Mouse (Mus musculus) gonadal fat pad, adult 2 months (tissue): Measurements from ENCODE around the gene Traf7. TPM values are rescaled to one million over a fixed set of nuclear protein-coding genes. Genes with fewer than 3 reads are reported as not detected.

Experiments
- DNase-seq: peaks from one replicate; pipeline ENCODE4 v3.0.0-alpha.2; 2012; ENCODE audit warnings: low read depth
- polyA plus RNA-seq: library from polyadenylated mRNA; depleted of rRNA; stranded (reverse); fragments of >200 nt; gene quantifications from 2 replicates; pipeline ENCODE4 v1.2.3, GENCODE M21; 2012

Traf7 gene
- polyA plus RNA-seq, 1 experiment: 195 TPM

GRCm38 (mm10) chr17:24506332-24507070, 21.2 kb downstream of the Traf7 start:
- no peak for DNase-seq

- DNase-seq: no peak
These were observed 22.3 kb downstream of the Traf7 start for GRCm38 (mm10) chr17:24505286-24505955.

- DNase-seq: no peak
These were observed 23.7 kb downstream of the Traf7 start for GRCm38 (mm10) chr17:24504085-24504484.

- no peak for DNase-seq
These were observed 25.5 kb downstream of the Traf7 start for GRCm38 (mm10) chr17:24502208-24502607.

- no peak for DNase-seq
These were observed 31.7 kb downstream of the Traf7 start for GRCm38 (mm10) chr17:24496026-24496425.

- DNase-seq: no peak
These were observed 32.3 kb downstream of the Traf7 start for GRCm38 (mm10) chr17:24495443-24495842.

GRCm38 (mm10) chr17:24494627-24495335, 33.0 kb downstream of the Traf7 start:
- DNase-seq: no peak

- DNase-seq: no peak
These were observed 37.3 kb downstream of the Traf7 start for GRCm38 (mm10) chr17:24490399-24490798.

- no peak for DNase-seq
These were observed 38.3 kb downstream of the Traf7 start for GRCm38 (mm10) chr17:24489265-24490030.

GRCm38 (mm10) chr17:24488662-24489264, 39.0 kb downstream of the Traf7 start:
- DNase-seq: no peak

- DNase-seq: no peak
These were observed 39.5 kb downstream of the Traf7 start, which contains the start of gene Caskin1 for GRCm38 (mm10) chr17:24488186-24488661. Caskin1 (plus strand) TSS chr17:24488601.

GRCm38 (mm10) chr17:24485090-24485860, 42.5 kb downstream of the Traf7 start:
- DNase-seq: no peak

GRCm38 (mm10) chr17:24483495-24483894, 44.2 kb downstream of the Traf7 start:
- DNase-seq: no peak

GRCm38 (mm10) chr17:24481027-24481815, 46.5 kb downstream of the Traf7 start:
- DNase-seq: no peak

GRCm38 (mm10) chr17:24480201-24480826, 47.4 kb downstream of the Traf7 start:
- no peak for DNase-seq

- DNase-seq: no peak
These were observed 48.3 kb downstream of the Traf7 start for GRCm38 (mm10) chr17:24479431-24479830.

- no peak for DNase-seq
These were observed 48.9 kb downstream of the Traf7 start, which contains the start of gene Mlst8 for GRCm38 (mm10) chr17:24478663-24479380. Mlst8 (minus strand) TSS chr17:24479078.

- DNase-seq: no peak
These were observed 49.6 kb downstream of the Traf7 start for GRCm38 (mm10) chr17:24477985-24478600.
